In genomic region chr10:127476541-127476940, GRCm38 (mm10) we compare ENCODE assay signal across 18 mouse cellular contexts. TPM values are rescaled to one million over a fixed set of nuclear protein-coding genes. Genes with fewer than 3 reads are reported as not detected.
"Had no signal": no experiment of that assay in that cellular context is flagged by ENCODE, and none has a peak within 500 bp of the region (broad histone marks: within the 10 kb centered on the region; RNA-seq: fewer than 3 reads in every experiment).

No protein-coding gene starts in this region.

- H3K4me2 ChIP-seq: lung, embryonic 15.5 days; midbrain, embryonic 12.5 days; midbrain, embryonic 15.5 days; neural tube, embryonic 12.5 days; stomach, embryonic 15.5 days had no signal

- H3K9me3 ChIP-seq: lung, embryonic 15.5 days; megakaryocyte, embryonic 14.5 days; midbrain, embryonic 12.5 days; midbrain, embryonic 15.5 days; neural tube, embryonic 12.5 days; stomach, embryonic 15.5 days had no signal

- H3K4me1 ChIP-seq: midbrain, embryonic 12.5 days; midbrain, embryonic 15.5 days; neural tube, embryonic 12.5 days had no signal

- H3K27me3 ChIP-seq: lung, embryonic 15.5 days; megakaryocyte, embryonic 14.5 days; midbrain, embryonic 12.5 days; midbrain, embryonic 15.5 days; neural tube, embryonic 12.5 days; stomach, embryonic 15.5 days had no signal

- DNase-seq: liver, postnatal 0 days; lung, adult 2 months; lung, postnatal 14 days; lung, postnatal 36 days; right cerebral cortex, postnatal 14 days; thymus, adult 2 months; thymus, postnatal 25 days; thymus, postnatal 4 days had no signal

- H3K9ac ChIP-seq: liver, postnatal 0 days; lung, embryonic 15.5 days; midbrain, embryonic 15.5 days; neural tube, embryonic 12.5 days; stomach, embryonic 15.5 days had no signal

- H3K27ac ChIP-seq: lung, embryonic 15.5 days; macrophage; midbrain, embryonic 12.5 days; midbrain, embryonic 15.5 days; neural tube, embryonic 12.5 days; stomach, embryonic 15.5 days; stomach, postnatal 0 days had no signal

- H3K4me3 ChIP-seq: lung, embryonic 15.5 days; megakaryocyte, embryonic 14.5 days; midbrain, embryonic 12.5 days; midbrain, embryonic 15.5 days; neural tube, embryonic 12.5 days; stomach, embryonic 15.5 days had no signal

- ATAC-seq: liver, postnatal 0 days; lung, postnatal 0 days; midbrain, embryonic 15.5 days had no signal

RNA-seq across cellular contexts. Expression of gene Ndufa4l2, which starts 38.2 kb away (rescaled TPM):
- polyA plus RNA-seq: macrophage had no signal

RNA-seq across cellular contexts. Expression of gene Nxph4, which starts 57.8 kb away (rescaled TPM):
- polyA plus RNA-seq: liver, postnatal 0 days; macrophage; spleen, adult 2 months had no signal
